Mouse (Mus musculus) adipocyte (in vitro differentiated cells): ENCODE measurements around the gene Eif4b.
"Not testable (repeated sequence)": the region's sequence is repeated elsewhere in the genome, so short reads cannot be mapped to it uniquely, and the experiment has no call there.

Experiments
- DNase-seq: peaks from one replicate; pipeline ENCODE4 v3.0.0-alpha.2; 2016; ENCODE audit warnings: low spot score

The Eif4b gene

DNA sequence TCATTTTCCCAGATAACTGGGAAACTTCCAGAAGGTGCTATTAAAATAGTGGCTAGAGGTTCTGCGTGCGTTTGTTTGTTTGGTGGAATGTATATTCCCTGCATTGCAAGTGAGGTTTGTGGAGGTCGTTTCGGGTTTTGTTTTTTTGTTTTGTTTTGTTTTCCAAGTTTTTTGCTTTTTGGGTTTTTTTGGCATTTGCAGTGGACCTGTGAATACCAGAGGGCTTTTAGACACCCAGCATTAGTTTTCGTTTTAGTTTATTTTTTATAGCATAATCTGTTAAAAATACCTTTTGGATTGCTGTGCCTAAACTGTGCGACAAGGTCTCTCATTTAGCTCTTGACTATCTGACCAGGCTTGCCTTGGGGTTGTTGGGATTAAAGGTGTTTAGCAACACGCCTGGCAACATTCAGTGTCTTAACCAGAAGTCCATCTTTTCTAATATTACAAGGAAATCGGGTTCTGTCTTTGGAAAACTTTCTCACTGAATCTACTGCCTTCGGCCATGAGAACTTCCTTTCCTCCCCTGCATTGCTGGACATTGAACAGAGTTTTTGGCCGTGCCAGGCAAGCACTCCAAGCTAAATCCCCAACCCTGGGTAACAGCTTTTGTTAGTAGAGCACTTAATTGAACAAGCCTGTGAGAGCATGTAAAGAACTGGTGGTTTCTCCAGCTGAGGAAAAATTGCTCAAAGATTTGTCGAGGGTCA is 1.5 kb downstream of the Eif4b start:
- DNase-seq = peak; percentile 50

GRCm38 (mm10) chr15:102077111-102077677 is 3.6 kb downstream of the Eif4b start:
- DNase-seq = no peak

- no peak for DNase-seq
Measured at GRCm38 (mm10) chr15:102079221-102079620, 5.6 kb downstream of the Eif4b start.

GRCm38 (mm10) chr15:102079924-102080323 is 6.4 kb downstream of the Eif4b start:
- DNase-seq = not testable (repeated sequence)

DNA sequence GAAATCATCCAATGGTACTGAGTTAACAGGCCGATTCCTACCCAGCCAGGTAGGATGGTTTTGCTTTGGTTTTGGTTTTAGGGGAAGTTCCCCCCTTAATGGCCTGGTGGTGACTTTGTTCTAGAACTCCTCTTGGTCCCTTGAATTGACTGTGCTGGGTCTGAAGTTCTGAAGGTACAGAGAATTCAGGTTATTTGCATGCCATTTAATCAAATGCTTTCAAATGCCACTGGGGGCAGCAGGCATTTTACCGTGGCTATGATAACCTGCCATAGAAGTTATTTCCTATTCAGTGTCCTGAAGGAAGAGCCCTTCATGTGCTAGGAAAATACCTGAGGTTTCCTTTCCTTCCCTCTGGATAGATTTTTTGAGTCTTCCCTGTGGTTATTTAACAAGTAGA is 6.9 kb downstream of the Eif4b start:
- no peak for DNase-seq

GRCm38 (mm10) chr15:102082148-102082547 is 8.6 kb downstream of the Eif4b start:
- DNase-seq = no peak

GRCm38 (mm10) chr15:102083028-102083427 is 9.5 kb downstream of the Eif4b start:
- DNase-seq = no peak

- no peak for DNase-seq
Measured at GRCm38 (mm10) chr15:102089914-102090585, 16.5 kb downstream of the Eif4b start.

DNA sequence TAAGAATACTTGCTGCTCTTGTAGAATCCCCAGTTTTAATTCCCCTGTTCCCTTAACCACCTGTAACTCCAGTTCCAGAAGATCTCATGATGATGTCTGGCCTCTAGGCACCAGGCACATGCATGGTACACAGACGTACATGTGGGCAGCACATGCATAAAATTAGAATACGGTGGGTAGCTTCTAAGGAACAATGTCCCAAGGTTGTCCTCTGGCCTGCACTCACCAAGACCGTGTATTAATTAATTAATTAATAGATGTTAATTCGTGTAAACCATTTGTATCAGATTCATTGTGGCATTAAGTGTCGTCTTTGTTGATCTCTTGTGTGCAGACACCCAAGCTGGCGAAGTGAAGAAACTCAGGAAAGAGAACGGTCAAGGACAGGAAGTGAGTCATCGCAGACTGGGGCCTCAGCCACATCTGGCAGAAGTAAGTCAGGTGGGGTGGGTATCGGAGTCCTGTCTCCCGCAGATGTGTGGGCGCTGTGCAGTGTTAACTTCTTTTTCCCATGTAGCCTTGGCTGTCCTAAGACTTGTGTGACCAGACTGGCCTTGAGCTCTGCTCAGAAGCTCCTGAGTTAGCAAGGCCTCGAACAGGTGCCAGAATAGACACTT is 17.6 kb downstream of the Eif4b start:
- DNase-seq = no peak

DNA sequence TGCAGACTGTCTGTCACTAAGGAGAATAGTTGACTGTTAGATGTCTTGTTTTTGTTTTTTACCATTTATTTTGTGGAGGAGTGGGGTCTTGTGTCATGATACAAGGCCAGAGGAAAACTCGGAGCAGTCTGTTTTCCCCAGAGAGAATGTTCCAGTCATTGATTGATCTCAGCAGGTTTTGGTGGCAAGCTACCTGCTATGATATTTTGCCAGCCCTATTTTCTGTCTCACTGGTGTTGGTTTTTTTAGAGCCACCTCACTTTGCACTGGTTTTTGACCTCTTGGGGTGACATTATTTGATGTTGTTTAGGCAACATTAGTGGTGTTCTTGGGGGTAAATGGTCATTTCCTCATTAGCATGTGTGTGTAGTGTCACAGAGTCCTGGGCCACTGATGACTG is 18.1 kb downstream of the Eif4b start:
- DNase-seq = no peak

- DNase-seq = peak; percentile 85
Measured at GRCm38 (mm10) chr15:102092222-102092621, 18.6 kb downstream of the Eif4b start.

DNA sequence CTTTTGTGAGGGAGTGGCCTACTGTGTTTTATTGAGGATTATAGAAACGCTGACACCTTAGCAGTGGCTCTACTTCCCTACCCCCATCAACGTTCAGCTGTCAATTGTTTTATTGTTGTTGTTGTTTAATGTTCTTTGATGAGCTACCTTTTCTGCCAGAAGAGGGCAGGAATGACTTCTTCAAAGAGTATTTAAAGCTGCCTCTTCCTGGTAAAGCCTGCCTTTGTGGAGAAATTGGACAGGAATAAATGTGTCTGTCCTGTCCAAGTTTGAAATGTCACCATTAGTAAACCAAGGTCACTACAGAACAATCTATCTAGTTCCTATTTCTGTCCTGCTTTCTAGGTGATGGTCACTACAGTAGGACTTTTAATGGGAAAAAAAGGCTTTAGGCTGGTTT is 20.6 kb downstream of the Eif4b start:
- no peak for DNase-seq

- DNase-seq = no peak
Measured at GRCm38 (mm10) chr15:102094988-102095387, 21.4 kb downstream of the Eif4b start.

GRCm38 (mm10) chr15:102097147-102097915 is 23.8 kb downstream of the Eif4b start:
- DNase-seq = peak; percentile 100

GRCm38 (mm10) chr15:102097991-102098555 is 24.5 kb downstream of the Eif4b start:
- DNase-seq = peak; percentile 95

GRCm38 (mm10) chr15:102099260-102099659 is 25.7 kb downstream of the Eif4b start:
- DNase-seq = peak; percentile 58

GRCm38 (mm10) chr15:102099771-102100160 is 26.2 kb downstream of the Eif4b start:
- no peak for DNase-seq

- DNase-seq = peak; percentile 86
Measured at GRCm38 (mm10) chr15:102100161-102100981, 26.8 kb downstream of the Eif4b start, which contains the start of gene Tns2. Gene Tns2, plus strand, starts transcription at chr15:102100413.

DNA sequence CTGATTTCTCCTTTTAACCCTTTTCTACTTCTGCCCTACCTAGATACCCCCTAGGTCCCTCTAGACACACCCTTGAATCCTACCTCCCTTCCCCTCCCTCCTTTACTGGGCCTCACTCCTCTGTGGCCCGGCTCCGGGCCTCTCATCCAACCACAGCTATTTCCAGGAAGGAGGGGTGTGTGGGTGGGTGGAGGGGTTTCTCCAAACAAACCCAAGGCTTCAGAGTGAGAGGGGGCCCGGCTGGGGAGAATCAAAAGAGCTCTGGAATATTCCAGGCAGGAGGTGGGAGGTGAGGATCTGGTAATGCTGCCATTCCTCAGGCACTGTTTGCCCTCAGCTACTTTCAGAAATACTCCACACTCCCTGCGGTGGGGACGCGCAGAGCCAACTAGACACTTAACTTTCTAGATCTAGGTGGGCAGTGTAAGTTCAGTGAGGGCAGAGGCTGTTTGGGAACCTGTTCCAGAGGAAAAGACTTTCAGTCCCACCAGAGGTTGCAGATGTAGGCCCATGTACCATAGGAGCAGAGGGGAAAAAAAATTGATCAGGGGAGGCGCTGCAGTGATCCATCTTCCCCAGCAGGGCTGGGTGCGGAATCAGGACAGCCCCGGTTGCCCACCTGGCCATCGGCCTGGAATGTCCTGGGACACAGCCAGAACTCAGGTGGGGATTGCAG is 27.6 kb downstream of the Eif4b start:
- DNase-seq = peak; percentile 45
